Mouse (Mus musculus) kidney, postnatal 14 days (tissue): ENCODE measurements around the gene Cdk19.
"Not testable (repeated sequence)": the region's sequence is repeated elsewhere in the genome, so short reads cannot be mapped to it uniquely, and the experiment has no call there.

Experiments
- DNase-seq: peaks from one replicate; pipeline ENCODE4 v3.0.0; 2022; ENCODE audit warnings: mixed read lengths

The Cdk19 gene

DNA sequence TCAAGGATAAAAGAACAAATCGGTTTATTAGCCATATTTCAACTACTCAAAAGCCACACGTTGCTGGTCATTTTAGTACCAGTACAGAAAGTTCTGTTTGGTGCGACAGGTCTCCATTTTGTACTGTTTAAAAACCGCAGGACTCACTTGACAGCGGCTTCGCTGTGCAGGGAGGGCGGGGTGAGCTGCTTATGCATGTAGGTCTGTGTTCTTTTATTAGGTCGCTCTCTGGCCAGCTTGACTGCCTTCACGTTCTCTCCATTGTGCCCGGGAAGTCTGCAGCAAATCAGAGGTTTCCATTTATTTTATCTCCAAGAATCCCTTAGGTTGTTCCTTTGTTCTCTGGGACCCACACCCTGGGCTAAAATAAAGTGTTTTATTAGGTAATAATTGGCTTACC is 152.4 kb downstream of the Cdk19 start:
- no peak for DNase-seq

DNA sequence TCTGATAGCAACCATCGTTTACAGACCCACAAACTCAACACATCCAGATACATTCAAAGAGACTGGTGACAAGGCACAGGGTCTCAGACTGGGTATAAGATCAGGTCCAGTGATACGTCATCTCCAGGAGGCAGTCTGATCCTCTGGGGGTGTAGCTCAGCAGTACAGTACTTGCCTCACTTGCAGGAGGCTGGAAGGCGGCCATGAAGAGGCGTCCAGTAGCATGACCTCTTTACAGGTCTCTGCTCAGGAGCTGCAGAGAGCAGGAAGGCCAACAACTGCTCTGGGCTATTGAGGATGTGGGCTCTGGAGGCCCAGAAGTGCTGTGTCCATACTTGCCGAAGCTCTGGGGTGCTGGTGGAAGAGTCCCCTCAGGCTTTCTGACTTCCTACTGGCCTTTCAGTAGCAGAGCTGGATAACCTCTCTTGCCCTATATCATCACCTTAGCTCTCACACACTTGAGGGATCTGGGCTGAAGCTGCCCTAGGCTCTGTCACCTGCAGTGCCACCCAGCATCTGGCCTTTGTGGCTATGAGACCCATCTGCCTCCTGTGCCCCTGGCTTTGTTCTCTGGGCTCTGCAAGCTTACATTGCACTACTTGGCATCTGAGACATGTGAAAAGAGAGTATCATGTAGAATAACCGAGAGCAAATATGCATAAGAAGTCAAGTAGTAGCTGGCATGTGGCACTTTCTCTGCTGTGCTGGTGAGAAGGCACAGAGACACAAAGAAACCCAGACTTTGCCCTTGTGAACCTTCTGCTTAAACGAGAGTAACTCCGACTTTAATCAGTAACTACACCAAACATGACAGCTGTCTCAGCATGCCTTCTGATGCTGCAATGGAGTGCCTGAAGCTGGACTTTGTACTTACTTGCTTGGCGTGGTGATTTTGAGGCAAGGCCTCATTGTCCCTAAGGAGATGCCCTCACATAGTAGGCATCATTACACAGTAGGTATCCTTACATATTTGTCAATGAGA is 155.1 kb downstream of the Cdk19 start:
- DNase-seq: peak; percentile 70

DNA sequence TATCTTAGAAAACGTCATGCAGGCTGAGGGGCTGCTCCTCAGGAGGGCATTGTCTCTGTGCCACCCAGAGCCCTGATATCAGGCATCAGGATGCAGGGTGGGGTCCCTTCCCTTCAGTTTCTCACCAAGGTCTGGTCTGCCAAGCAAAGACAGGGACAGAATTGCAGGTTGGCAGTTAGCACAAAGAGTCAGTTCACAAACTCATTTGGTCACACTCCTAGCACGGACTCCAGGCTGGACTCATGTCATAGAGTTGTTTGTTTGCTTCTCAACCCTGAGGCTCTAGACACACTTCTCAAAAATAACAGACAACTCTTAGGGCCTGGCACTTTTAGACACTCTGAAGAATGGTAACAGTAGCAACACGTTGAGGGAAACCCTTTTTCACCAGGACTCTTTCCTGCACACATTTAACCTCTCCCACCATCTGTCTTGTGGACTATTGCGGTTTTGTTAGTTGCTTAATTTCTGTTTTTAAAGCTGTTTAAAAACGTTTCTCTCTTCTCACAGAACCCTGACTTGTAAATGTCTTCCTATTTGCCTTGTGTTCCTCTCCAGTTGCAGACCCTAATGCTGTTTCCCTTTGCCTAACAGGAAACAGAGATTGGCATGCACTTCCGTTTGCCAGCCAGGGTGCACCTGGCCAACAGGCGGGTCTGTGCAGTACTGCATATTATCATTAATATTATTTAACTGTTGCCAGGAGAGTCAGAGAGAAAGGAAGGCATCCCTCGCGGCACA is 158.1 kb downstream of the Cdk19 start:
- no peak for DNase-seq

DNA sequence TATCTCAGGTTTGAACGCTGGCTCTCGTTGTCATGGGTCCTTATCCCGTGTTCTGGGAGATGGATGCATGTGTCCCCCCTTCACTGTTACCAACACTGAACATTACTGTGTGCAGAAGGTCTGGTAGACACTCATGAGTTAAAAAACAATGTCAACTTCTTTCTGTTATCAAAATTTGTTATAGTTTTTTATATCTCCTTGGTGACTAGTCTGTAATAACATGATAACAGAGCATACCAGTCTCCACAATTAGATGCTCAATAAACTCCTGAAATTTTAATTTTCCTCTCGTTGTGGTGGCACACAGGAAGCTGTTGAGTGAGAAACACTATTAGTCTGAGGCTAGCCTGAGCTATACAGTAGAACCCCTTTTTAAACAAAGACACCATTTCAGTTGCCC is 159.1 kb downstream of the Cdk19 start:
- DNase-seq: no peak

DNA sequence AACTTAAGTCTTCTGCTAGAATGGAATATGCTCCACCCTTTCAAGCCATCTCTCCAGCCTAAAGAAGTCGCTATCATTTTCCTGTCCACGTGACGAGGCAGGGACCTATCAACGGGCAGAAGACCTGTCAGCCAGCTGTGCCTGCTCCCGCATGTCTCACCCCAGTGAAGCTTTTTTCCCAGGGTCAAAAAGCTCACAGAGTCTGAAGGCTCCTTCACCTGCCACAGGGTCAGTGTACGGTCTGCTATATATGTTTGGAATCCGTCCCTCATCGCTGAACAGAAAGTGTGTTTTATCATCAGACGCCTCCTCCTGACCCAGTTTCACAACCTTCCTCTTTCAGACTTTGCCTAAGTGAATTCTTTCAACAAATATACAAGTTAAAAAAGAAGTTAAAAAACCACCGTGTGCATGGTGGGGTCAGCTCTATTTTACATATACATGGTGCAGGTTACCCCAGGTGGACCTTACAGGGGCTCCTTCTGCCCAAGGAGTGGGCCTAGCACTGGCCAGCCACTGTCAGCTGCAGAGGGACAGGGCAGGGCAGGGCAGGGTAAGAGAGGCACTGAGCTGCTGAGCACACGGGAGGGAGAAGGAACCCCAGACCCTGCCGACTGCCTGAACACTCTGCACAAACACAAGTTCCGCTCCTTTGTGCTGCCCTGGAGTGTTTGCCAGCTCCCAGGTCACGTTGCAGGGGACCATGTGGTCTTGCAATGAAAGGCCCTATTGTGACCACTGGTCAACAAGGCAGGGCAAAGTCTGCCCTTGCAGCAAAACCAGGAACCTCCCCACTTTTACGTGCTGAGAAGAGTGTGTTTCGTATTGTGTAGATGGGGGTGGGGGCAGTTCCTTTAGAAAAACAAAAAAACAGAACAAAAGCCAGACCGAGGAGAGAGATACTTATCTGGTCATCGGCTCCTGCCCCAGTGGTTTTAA is 160.2 kb downstream of the Cdk19 start:
- DNase-seq: peak; percentile 58

DNA sequence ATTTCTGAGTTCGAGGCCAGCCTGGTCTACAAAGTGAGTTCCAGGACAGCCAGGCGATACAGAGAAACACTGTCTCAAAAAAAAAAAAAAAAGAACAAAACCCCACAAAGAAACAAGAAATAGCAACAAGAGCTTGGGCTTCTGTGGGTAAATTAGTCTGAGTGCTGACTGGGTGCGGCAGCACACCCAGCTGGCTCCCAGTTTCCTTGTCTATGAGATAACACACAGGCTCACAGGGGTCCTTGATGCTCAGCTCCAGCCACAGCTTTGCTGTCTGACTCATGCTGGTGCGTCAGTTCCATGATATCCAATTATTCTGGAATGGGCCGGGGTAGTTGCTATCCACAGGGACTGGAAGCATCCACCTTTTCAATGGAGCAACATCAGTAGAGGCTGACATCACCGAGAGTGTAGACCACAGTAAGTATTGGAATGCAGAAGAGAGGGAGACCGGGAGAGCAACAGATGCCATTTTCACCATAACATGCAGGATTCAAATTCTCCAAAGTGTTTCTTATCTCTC is 161.4 kb downstream of the Cdk19 start:
- DNase-seq: no peak

DNA sequence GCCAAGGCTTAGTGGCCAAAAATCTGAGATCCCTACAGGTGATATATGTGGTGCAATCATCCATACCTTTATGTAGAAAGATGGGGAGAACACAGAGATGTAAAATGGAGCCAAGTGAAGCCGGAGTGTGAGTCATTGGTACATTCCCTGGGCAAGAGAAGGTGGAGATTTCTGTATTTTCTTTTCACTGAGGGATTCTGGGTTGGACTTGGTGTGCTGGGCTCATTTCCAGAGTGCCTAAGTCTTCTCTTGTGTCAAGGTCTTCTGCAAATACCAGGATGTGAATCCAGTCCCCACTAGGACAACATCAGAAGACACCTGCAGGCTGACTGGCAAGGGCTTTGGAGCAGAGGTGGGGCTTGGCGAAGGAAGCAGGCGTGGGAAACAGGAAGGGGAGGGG is 163.4 kb downstream of the Cdk19 start:
- DNase-seq: no peak

DNA sequence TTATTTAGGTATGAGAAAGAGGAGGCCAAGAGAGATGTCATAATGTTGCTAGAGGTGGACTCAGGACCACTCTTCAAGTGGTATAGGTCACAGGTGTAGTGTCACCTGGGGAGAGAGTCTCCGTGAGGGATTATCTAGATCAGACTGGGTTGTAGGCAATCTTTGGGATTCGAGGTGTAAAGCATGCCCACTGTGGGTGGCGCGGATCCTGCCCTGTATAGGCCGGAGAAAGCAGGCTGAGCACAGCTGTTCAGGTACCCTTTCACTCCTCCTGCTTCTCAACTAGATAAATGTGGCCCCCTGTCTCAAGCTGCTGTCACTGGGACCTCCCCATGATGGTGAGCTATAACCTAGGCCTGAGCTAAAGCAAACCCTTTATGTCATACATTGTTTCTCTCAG is 171.0 kb downstream of the Cdk19 start:
- no peak for DNase-seq

DNA sequence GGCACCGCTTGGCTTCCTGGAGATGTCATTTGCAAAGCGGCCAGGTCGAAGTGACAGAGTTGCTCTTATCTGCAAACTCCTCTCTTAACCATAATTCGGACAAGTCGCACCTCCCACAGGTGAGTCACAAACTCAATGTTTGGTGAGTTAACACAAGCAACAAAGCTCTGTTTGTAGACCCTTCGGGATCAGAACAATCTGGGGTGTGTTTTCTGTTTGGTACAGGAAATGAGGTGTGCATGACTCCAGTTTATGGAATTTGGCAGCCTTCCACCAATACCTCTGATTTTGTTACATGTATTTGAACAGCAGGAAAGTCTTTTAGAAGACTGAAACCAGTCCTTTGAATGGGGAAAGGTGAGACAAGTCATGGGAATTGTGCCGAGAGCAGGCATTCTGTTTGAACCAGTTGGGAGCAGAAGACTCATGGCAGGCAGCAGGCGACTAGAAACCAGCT is 171.9 kb downstream of the Cdk19 start:
- no peak for DNase-seq

DNA sequence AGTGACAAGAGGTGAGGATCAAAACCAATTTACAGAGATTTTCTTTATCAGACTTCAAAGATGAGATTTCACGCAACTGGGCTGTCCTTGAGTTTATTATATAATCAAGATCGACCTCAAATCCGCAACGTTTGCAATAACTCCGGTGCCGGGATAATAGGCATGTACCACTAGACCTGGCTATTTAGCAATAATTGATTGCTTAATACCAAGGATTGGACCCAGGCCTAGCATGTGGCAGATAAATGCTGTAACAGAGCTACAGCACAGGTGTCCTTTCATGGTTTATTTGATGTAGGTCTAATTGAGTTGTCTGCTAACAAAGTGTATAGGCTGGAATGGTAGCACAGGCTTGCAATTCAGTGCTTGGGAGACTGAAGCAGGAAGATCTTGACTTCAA is 172.8 kb downstream of the Cdk19 start:
- no peak for DNase-seq

DNA sequence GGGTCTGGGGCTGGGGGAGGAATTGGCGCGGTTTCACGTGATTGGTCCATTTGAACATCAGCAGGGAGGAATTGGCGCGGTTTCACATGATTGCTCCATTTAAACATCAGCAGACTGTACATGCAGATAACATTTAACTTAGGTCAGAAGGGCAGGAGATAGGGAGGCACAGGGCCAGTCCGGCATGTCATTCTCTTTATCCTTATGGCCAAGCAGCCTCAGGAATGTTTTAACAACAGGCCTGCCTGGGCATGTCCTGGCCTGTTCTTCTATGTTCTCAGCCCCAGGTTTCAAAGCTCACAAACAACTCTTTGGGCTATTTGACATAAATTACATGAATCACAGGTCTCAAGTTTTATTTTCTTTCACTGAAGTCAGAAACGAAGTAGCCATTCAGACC is 173.6 kb downstream of the Cdk19 start:
- DNase-seq: not testable (repeated sequence)

DNA sequence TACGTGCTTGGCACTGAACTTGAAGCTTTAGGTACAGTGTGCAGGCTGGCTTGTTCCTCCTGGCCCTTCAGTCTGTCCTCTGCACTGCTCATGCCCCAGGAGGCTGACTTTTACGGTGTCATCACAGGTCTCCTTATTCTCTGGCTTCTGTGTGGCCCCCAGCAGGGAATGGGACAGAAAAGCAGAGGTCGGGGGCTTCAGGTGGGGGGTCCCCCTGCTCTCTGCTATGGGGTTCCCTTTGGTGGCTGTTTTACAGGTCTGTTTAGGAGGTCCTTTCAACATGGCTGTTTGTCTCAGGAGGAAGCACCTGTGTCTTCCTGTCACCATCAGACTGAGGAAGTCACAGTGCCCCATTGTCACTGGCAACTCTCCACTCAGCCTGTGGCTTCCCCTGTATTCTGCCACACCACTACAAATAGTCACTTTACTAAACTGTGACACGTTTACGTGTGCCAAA is 175.9 kb downstream of the Cdk19 start:
- DNase-seq: no peak

DNA sequence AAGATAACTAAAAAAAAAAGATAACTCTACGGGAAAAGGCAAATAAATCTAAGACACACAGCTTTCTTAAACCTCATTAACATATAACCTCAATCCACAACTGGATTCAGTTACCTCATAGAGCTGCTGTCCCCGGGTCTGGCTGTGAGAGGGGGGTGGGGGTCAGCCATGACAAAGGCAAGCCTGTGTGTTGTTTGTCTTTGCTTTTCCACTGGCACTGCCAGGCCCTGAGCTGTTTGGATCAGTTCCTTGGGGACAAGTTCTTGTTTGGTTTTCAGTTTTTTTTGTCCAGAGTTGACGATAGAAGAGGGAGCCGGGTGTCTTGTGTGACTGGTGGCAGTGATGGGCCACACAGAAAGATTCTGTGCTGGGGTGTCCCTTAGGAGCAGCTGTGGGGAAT is 177.1 kb downstream of the Cdk19 start:
- no peak for DNase-seq

DNA sequence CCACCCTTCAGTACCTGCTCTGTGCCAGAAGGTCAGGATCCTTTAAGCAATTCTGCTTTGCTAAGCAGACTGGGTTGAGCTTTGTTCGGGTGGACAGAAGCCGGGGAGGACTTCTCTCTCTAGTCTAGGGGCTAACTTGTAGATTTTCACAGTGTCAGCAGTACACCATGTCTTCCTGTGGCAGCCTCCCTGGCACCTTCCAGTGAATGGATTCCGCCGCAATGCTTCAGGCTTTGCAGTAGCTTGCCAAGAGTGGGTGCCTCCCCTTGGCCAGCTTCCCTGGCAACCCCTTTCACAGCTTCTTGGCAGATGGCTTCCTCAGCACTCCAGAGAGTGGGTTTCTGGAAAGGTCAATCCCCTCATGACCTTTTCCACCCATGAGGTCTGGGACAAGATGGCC is 180.2 kb downstream of the Cdk19 start:
- DNase-seq: peak; percentile 79

DNA sequence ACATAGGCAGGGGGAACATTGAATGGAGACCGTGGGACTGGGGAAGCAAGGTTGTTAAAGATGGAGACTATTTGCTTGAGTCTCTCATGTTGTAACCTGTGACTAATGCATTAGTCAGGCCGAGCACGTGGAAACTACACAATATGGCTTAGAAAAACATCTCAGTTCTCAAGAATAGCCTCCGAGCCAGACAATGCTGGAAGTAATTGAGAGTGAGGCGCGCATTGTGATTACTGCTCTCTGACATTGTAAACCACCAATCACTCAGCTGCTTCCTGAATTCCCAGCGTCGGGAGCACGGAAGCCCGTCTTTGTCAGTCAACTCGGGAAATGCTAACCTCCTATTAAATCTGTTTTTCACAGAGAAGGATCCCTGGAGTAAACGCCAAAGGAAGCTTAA is 182.2 kb downstream of the Cdk19 start:
- peak; percentile 42 for DNase-seq

DNA sequence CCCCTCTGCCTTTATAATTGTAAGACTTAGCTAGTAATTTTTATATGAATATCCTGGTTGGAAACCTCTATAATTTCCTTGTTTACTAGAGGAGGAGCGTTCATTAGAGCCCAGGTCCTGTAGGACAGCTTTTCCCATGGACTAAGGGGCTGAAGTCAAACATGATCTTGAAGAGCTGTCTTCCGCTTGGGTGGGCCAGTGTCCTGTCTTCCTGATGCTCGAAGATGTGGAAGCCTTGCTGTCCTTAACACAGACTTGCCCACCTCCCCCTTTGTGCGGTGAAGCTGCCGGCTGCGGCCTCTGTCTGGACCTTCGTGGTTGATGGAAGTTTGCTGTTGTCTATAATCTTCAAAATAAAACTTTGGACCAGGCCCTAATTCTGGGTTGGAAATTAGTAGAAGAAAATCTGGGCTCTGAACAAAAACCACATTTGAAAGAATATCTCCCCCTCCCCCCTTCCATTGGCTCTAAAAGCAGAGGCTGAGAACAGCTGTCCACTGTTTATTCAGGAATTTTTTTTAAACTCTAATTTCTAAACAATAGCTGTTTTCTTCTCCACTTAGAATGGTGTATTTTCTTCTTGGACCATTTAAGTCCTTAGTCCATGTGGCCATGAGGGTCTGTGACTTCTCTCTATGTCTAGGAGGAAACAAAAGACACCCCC is 184.1 kb downstream of the Cdk19 start:
- no peak for DNase-seq

DNA sequence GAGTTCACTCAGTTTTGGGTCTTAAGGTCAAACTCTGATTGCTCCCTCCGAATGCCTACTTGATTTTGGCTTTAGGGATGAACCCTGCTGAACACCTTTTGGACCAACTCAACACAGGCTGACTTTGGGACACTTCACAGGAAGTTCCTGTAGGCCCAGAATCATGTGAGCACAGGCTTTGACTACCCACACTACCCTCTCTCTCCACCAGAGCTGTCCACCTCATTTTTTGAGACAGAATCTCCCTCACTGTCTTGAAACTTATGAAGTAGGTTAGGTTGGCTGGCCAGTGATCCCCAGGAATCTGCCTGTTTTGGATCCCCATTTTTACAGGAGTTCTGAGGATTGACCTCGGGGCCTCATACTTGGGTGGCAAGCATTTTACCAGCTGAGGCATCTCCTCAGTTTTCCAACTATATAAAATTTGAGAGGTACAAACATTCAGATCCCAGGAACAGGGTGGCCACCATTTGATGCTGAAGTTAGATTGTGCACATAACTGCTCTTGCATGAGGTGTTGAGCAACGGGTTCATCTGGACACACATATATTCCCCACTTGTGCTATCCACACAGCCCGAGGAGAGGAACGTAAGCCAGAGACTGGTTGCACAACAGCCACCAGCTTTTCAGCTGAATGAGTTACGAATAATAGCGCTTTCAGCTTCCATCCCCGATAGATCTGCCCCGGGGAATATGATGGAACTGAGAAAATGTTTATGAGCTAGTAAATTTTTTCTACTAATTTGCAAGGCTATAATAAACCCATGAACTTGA is 184.9 kb downstream of the Cdk19 start:
- DNase-seq: no peak

DNA sequence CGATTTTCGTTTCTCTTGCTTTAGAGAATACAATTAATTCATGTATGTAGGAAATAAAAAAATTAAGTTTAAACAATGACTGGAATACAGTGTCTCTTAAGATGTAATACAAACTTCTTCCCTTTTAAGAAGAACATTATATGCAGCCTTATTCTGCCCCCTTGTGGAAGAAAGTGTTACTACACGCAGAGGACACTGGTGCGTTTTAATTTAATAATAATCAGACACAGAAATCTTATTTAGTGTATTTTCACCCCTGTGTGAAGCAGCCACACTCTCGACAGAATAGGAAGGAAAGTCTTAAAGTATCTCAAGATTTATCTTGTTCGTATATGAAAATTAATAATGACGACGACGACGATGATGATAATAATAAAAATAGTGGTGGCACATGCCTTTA is 185.6 kb downstream of the Cdk19 start:
- peak; percentile 72 for DNase-seq

DNA sequence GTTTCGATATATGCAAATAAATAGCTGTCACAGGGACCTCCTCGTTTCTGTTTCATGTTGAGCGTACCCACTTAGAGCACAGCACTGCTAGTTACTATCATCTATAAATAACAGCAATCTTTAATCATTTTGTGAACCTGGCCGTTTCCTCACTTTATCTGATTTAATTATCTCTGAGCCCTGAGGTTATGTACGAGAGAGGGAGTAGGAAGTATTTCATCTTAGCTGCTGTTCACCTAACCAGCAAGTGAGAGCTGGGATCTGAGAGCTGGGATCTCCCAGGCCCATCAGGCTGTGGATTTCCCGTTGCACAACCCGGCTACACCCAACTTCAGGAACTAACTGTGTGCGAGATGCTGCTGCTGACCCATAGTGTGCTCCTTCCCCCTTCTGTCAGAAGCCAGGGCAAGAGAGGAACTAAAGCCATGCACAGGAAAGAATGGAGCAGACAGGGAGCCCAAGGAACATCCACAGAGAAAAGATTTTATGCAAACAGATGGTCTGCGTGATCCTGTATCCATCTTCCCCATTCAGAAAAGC is 186.3 kb downstream of the Cdk19 start:
- no peak for DNase-seq

DNA sequence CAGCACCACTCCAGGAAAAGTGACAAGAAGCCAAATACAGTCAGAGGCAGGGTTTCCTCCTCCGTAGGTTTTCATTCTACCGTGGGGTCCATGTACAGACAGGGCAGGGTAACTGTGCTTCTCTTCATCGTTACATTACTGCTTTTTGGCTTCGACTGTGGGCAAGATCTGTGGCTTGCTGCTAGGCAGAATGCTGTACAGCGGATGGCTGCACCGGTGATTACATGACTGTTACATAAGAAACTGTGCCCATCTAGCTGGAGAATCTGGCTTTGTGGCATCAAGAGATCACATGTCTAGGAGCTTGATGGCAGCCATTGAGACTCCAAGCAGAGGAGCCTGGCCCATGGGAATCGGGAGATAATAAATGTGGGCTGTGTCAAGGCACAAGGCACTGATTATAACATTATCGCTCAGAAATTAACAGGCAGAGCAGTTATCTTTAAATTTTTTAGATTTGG is 187.0 kb downstream of the Cdk19 start:
- DNase-seq: no peak

DNA sequence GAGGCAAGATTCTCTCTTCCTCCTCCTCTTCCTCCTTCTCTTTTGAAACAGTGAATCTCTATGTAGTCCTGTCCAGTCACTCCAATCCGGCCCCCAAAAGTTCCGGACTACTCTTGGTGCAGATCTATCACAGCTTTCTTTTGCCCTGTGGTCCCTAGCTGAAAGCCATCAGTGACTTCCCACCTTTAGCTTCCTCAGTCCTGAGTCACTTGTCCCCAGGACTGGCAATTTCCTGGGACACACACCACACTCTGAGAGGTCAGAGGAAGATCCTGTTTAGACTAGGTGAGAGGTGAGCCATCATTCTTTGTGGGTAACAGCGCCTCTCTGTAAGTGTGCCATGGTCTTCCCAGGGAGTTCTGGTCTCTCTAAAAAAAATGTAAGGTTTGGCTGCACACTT is 187.6 kb downstream of the Cdk19 start:
- no peak for DNase-seq
